Mouse (Mus musculus) heart, postnatal 0 days (tissue): ENCODE measurements at regions not wholly inside any gene's neighbourhood (a gene's known extent, or its start where the extent isn't known, plus 50 kb on each side); places are given as distances from the start of the nearest gene placed in this dataset.

Experiments
- CTCF ChIP-seq: IDR thresholded peaks from 2 replicates; pipeline ENCODE4 v1.5.1; 2016; ENCODE audit warnings: antibody characterized with exemption, control low read depth, low read depth
- EP300 ChIP-seq: IDR thresholded peaks from 2 replicates; pipeline ENCODE4 v1.6.1; 2016; ENCODE audit warnings: antibody characterized with exemption, low read depth

DNA sequence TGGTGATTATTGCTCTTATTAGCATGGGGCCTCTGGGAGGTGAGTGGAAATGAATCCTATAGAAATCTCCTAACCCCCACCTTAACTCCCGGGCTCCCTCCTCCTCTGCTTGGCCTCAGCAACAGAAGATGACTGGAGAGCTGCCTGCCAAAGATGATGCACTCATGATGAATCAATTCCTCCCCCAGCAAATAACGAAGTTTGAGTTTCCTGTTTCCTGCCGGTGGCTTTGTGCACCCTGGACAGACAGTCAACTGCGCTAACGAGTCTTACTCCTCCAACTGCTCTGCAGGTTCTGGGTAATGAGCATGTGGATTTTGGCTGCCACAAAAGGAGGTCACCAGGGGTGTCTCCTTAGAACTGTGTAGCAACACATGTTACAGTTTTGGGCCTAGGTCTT, 321.5 kb upstream of the Pik3r1 start:
- TF ChIP-seq CTCF (no peak), EP300 (no peak)
